Mouse (Mus musculus): Measurements from ENCODE around the gene Tshz2. TPM values are rescaled to one million over a fixed set of nuclear protein-coding genes. Genes with fewer than 3 reads are reported as not detected.
"Not testable (repeated sequence)": the region's sequence is repeated elsewhere in the genome, so short reads cannot be mapped to it uniquely, and the experiment has no call there.

Tshz2 gene
- total RNA-seq, 2 experiments from 2014 or later, result 20.7 to 49.7 TPM

GRCm38 (mm10) chr2:169841442-169841841 is 208.6 kb downstream of the Tshz2 start:
- DNase-seq (ENCODE audit: low spot score in 2 of 2), result no peak
- intact Hi-C loops (cut with DNase I), result no loop called here

GRCm38 (mm10) chr2:169842494-169842893 is 209.7 kb downstream of the Tshz2 start:
- intact Hi-C loops (cut with DNase I), result no loop called here
- no peak for DNase-seq (ENCODE audit: low spot score in 2 of 2)

GRCm38 (mm10) chr2:169843553-169843952 is 210.7 kb downstream of the Tshz2 start:
- DNase-seq (ENCODE audit: low spot score in 2 of 2), result no peak
- intact Hi-C loops (cut with DNase I), result no loop called here

- peak in 1 of 2 experiments; percentile 50 for DNase-seq (ENCODE audit: low spot score in 2 of 2)
- intact Hi-C loops (cut with DNase I), result no loop called here
Measured at GRCm38 (mm10) chr2:169849077-169849476, 216.3 kb downstream of the Tshz2 start.

GRCm38 (mm10) chr2:169849541-169849940 is 216.7 kb downstream of the Tshz2 start:
- DNase-seq (ENCODE audit: low spot score in 2 of 2), result no peak
- intact Hi-C loops (cut with DNase I), result no loop called here

GRCm38 (mm10) chr2:169851606-169852005 is 218.8 kb downstream of the Tshz2 start:
- no peak for DNase-seq (ENCODE audit: low spot score in 2 of 2)
- intact Hi-C loops (cut with DNase I), result no loop called here

- intact Hi-C loops (cut with DNase I), result no loop called here
- DNase-seq (ENCODE audit: low spot score in 2 of 2), result no peak
Measured at GRCm38 (mm10) chr2:169854491-169854890, 221.7 kb downstream of the Tshz2 start.

- DNase-seq (ENCODE audit: low spot score in 2 of 2); intact Hi-C loops (cut with DNase I): not testable (repeated sequence)
Measured at GRCm38 (mm10) chr2:169857041-169857440, 224.2 kb downstream of the Tshz2 start.

- DNase-seq (ENCODE audit: low spot score in 2 of 2), result no peak
- intact Hi-C loops (cut with DNase I), result no loop called here
Measured at GRCm38 (mm10) chr2:169859078-169859855, 226.5 kb downstream of the Tshz2 start.

GRCm38 (mm10) chr2:169860895-169861294 is 228.1 kb downstream of the Tshz2 start:
- no peak for DNase-seq (ENCODE audit: low spot score in 2 of 2)
- intact Hi-C loops (cut with DNase I), result no loop called here

GRCm38 (mm10) chr2:169862701-169863100 is 229.9 kb downstream of the Tshz2 start:
- intact Hi-C loops (cut with DNase I), result no loop called here
- DNase-seq (ENCODE audit: low spot score in 2 of 2), result no peak

- intact Hi-C loops (cut with DNase I), result no loop called here
- no peak for DNase-seq (ENCODE audit: low spot score in 2 of 2)
Measured at GRCm38 (mm10) chr2:169869468-169869867, 236.7 kb downstream of the Tshz2 start.

- intact Hi-C loops (cut with DNase I), result no loop called here
- no peak for DNase-seq (ENCODE audit: low spot score in 2 of 2)
Measured at GRCm38 (mm10) chr2:169870503-169870902, 237.7 kb downstream of the Tshz2 start.

GRCm38 (mm10) chr2:169871436-169872060 is 238.7 kb downstream of the Tshz2 start:
- intact Hi-C loops (cut with DNase I), result no loop called here
- no peak for DNase-seq (ENCODE audit: low spot score in 2 of 2)

GRCm38 (mm10) chr2:169873442-169873841 is 240.6 kb downstream of the Tshz2 start:
- DNase-seq (ENCODE audit: low spot score in 2 of 2), result no peak
- intact Hi-C loops (cut with DNase I), result no loop called here

GRCm38 (mm10) chr2:169887921-169888320 is 255.1 kb downstream of the Tshz2 start:
- no peak for DNase-seq (ENCODE audit: low spot score in 2 of 2)
- intact Hi-C loops (cut with DNase I), result no loop called here

- intact Hi-C loops (cut with DNase I), result no loop called here
- DNase-seq (ENCODE audit: low spot score in 2 of 2), result no peak
Measured at GRCm38 (mm10) chr2:169892441-169893038, 259.7 kb downstream of the Tshz2 start.

GRCm38 (mm10) chr2:169902896-169903295 is 270.1 kb downstream of the Tshz2 start:
- intact Hi-C loops (cut with DNase I), result no loop called here
- DNase-seq (ENCODE audit: low spot score in 2 of 2), result peak in 1 of 2 experiments; percentile 9

- DNase-seq (ENCODE audit: low spot score in 2 of 2), result no peak
- intact Hi-C loops (cut with DNase I), result no loop called here
Measured at GRCm38 (mm10) chr2:169906396-169906795, 273.6 kb downstream of the Tshz2 start.

GRCm38 (mm10) chr2:169907979-169908378 is 275.2 kb downstream of the Tshz2 start:
- intact Hi-C loops (cut with DNase I), result no loop called here
- DNase-seq (ENCODE audit: low spot score in 2 of 2), result no peak

- no peak for DNase-seq (ENCODE audit: low spot score in 2 of 2)
- intact Hi-C loops (cut with DNase I), result no loop called here
Measured at GRCm38 (mm10) chr2:169910606-169911005, 277.8 kb downstream of the Tshz2 start.

Data from left cerebral cortex, postnatal 14 days (tissue).